Mouse (Mus musculus): ENCODE measurements around the gene Spata9.

Spata9 gene

DNA sequence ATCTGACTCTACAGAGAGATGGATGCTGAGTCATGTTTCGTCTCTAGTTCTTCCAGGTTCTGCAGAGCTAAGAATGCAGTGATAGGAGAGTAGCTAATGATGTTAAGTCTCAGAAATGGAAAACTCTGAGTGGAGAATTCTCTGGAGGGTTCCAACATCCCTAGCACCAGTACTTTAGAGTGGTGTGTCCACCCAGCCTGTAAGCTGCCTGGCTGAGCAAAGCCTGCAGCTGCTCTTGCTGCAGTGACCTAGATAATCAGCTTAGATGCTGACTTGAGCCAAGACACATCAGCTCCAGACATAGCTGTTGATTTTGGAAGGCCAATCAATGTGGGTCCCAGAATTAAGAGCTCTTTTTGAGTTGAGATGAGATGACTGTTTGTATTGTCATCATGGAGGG is 21.1 kb downstream of the Spata9 start:
- in situ Hi-C loops (cut with MboI; ENCODE audit: low sequenced_read_pairs): no loop called here

DNA sequence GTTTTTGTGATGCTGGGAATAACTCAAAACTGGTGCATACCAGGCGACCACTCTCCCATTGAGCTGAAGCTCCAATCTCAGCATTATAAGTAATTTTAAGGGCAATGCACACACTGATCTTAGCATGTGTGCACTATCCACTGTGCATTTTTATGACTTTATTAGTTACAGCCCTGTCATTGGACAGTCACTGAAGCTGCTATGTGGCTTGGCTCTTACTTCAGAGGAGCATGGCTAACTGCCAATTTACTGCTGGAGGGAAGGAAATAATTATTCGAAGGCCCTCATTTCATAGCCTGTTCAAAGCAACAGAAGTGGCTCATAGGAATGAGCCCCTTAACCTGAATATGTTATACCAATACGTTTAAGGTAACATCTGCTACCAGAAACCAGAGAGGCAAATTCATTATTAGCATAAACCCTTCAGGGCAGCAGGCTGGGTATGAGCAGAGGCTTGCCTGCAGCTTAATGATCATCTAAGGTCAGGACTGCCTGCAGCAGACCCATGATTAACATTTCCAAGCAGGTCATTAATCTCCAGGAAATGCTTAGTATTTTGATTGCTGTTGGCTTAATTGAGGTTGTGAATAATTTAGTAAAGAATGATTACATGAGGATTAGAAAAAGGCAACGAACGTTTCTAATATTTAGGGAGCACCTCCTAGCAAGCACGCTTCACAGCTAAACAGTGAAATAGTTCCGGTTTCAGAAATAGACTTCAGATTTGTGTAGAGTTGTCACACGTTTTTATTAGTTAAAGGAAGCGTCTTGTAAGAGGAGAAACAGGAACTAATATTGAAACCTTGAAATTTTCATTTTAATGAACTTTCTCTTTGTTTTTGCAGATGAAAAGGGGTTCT is 25.4 kb downstream of the Spata9 start:
- in situ Hi-C loops (cut with MboI; ENCODE audit: low sequenced_read_pairs): no loop called here

DNA sequence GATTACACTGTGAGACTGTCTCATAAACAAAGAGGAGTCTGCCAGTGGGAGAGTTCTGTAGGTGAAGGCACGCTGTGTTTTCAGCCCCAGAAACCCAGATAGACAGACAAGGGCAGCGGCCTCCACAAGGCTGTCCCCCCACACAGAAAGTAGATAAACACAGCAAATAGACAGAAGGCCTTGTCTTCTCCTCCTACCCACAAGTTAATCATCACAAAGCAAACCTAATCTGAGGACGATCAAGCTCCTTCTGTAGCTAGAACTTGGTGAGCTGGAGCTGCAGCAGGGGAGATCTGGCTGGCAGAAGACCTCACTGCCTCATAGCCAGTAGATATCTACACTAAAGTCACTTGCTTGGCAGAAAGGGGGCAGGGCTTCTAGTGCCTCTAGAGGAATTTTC is 36.3 kb downstream of the Spata9 start:
- in situ Hi-C loops (cut with MboI; ENCODE audit: low sequenced_read_pairs): no loop called here

DNA sequence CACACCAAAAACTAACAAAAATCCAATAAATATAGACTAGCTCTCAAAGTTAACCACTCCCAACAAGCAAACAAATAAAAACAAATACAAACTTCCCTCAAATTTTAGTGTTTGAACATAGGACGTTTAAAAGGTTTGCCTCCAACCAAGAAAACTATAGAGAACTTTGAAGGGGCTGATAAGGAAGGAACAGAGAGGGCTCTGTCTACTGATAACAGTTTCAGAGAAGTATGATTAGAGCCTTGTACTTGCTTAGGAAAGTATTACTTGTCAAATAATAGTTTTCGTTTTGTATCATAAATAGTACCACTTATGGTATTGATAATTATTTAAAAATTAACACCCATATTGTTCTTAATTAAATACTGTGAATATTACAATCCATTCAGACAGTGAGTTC is 47.6 kb downstream of the Spata9 start:
- in situ Hi-C loops (cut with MboI; ENCODE audit: low sequenced_read_pairs): no loop called here

DNA sequence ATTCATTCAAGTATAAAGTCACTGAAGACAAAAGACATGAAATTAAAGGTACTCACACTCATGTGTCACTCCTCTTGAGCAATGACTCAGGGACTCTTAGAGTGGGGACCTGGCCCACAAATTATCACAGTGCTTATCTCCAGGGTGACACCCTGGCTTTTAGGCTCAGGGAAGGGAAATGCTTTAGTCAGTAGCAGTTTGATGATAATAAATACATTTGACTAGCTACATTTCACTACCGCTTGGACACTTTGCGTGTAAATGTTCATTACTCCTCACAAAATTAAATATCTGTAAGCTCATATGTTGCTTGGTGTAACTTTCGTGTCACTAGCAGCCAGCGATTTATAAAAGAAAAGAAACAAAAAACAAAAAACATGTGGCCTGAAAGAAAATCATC is 50.5 kb downstream of the Spata9 start:
- in situ Hi-C loops (cut with MboI; ENCODE audit: low sequenced_read_pairs): no loop called here

DNA sequence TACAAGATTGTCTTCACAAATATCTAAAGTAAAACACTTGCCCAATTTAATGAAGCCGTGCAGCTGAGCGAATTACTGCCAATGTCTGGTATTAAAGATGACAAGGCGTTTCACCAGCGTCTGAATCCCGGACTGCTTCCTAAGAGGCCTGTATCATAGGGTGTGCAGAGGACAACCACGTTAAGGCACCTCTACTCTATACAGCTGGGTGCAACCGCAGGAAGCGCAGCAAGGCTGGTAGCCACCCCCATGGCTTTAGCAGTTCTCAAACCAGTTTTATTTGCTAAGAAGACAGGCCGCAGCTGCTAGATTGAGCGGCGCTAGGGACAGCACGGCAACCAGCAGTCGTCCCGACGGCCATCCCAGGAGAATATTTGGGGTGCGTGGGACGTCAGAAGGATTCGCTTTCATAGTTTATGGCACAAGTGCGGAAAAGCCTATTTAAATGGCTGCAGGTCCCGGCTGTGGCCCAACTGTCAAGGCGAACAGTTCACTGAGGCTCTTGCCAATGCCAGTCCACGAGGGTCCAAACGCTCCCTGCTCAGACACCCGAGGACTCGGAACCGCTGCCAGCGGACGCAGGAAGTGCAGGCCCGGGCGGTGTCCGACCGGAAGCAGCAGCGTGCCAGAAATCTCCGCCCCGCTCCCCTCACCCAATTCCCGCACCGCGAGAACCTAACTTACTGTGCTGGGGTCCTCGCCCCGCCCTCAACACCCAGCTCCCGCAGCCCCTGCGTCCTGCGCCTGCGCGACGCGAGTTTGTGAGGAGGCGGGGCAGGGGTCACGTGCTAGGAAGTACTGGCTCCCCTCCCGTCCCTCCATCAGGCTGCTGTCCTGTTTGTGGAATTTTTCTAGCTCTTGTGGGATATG is 51.3 kb downstream of the Spata9 start, which contains the start of gene Rfesd:
TSS of gene Rfesd (minus strand) at position 746 of the 870 bp plus-strand sequence.
- in situ Hi-C loops (cut with MboI; ENCODE audit: low sequenced_read_pairs): no loop called here

DNA sequence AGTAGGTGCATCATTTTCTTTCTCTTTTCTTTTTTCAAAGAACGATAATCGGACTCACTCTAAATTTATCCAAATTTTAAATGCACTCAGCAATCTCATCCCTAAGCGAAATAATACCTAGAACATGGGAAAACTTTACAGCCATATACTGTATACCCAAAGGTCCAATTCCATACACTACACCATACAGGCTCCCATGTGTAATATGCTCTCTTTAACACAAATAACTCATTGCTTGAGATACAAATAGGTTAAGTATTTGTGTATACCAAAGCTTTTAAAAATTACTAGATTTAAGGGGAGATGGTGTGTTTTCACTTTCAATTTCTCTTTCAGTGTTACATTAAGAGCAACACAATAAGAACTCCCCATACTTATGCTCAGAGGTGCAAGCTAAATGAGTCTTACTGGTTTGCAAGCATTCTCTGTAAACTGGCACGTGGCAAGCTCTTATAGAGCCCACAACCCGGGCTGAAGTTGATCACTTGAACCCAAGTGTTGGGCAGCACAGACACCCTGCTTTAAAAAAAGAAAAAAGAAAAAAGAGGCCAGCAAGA is 52.0 kb downstream of the Spata9 start:
- in situ Hi-C loops (cut with MboI; ENCODE audit: low sequenced_read_pairs): no loop called here

DNA sequence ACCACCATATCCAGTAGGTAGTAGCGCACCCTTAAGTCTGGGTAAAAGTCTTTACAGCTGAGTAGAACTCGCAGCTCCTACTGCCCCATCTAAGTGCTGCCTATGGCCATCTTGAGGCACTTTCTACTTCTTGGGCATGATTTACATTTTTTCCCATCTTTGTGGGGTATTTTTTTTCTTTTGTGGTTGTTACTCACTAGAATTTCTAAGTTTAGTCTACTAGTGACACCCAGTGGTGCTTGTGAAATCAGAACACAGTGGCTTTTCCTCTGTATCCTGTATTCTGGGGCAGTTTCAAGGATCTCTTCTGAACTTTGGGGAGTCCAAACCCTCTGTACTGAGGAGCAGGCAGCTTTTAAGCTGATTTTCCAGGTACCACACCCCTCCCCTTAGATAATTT is 54.8 kb downstream of the Spata9 start:
- in situ Hi-C loops (cut with MboI; ENCODE audit: low sequenced_read_pairs): loop anchor here (10.0 kb wide), 1 partner anchor 797 kb away; no protein-coding TSS in a partner anchor

DNA sequence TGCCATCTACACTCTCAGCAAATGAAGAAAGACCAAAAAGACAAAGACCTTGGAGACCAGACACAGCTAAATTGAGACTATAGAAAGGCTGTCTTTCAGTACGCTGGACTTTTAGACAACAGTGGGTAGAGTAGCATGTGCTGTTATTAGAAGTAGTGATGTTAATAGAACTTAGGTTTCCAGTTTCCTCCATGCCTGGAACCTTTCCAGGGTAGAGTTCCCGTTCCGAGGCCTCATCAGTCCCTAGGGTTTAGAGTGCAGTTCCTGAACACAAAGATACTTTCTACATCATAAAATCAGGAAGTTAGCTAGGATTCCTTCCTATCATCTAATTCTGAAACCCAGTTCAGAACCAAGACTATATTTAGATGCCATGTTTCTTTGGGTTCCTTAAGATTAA is 57.6 kb downstream of the Spata9 start:
- in situ Hi-C loops (cut with MboI; ENCODE audit: low sequenced_read_pairs): loop anchor here (10.0 kb wide), 1 partner anchor 800 kb away; no protein-coding TSS in a partner anchor

DNA sequence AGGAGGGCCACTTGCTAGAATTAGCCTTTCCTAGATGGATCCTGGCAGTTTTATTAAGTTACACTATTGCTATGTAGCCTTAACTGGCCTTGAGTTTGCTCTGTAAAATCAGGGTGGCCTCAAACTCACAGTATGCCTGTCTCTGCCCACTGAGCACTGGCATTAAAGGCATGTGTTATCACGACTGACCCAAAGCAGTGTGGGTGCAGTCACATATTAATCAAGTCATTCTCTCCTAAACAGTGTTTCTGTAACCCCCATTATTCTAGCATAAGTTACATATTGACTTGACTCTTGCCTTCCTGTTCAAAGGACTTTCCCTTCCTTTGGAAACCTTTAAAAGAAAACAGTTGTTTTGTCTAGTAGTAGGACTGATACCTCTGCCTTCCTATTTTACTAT is 75.5 kb downstream of the Spata9 start:
- in situ Hi-C loops (cut with MboI; ENCODE audit: low sequenced_read_pairs): no loop called here

DNA sequence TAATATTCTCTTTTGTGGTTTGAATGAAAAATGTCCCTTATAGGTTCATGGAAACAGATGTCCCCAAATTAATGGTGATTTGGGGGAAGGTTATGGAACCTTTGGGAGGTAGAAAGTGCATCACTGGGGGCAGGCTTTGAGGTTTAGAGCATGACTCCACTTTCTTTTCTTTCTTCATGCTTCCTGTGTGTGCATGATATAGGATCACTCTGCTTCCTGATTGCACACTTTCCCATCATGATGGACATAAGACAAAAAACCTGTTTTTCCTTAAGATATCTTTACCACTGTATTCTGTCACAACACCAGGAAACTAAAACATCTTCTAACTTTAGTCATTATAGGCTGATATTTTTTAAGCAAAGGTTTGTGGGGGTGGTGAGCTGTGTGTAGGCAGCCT is 78.0 kb downstream of the Spata9 start:
- in situ Hi-C loops (cut with MboI; ENCODE audit: low sequenced_read_pairs): no loop called here
